Mouse (Mus musculus): Measurements from ENCODE around the gene Mapkbp1.

GRCm38 (mm10) chr2:120044101-120044603, 71.7 kb downstream of the Mapkbp1 start:
- TF ChIP-seq CTCF (IDR thresholded peaks at IDR 0.05; ENCODE audit: low read depth, low read length) (no peak), POLR2A (IDR thresholded peaks at IDR 0.05; ENCODE audit: borderline replicate concordance, low read depth, low read length) (no peak)

Data from bone marrow macrophage, adult 2 months (primary cell).